Mouse (Mus musculus): Measurements from ENCODE around the gene Olfr1357.

Gene Olfr1357

DNA sequence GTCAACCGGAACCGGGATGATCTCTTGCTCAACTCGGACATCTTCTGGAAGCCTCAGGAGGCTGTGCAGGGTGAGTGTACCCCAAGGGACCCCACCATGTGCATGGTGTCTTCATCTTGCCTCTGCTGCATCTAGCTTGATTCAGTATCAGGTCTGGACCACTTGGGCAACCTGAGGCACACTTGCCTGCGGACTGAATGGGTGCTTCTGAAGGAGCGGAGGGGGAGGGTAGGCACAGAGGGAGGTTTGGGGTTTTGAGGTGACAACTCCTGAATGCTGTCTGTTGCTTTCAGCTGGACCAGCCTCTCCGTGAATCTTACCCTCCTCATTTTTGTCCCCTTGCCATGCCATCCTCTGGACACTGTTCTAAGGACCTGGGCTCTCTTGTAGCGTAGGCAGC, 36.8 kb downstream of the Olfr1357 start:
- no peak for DNase-seq (ENCODE audit: low spot score in 2 of 2)

DNA sequence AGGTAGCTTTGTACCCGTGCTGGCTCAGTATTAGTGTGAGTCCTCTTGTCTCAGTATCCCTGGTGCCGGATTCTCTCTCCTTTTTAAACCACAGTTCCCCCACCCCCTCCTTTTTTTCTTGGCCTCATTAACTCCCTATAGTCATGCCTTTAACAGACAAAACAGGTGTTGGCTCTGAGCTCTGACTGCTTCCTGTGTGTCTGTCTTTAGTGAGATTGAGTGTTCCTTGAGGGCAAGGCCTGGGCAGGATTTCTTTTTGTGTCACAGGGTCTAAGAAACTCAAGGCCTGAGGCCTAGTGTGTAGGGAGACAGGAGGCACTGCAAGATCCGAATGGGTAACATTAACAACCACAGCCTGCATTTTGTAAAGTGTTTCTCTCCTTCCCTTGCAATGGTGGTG, 39.7 kb downstream of the Olfr1357 start:
- no peak for DNase-seq (ENCODE audit: low spot score in 2 of 2)

DNA sequence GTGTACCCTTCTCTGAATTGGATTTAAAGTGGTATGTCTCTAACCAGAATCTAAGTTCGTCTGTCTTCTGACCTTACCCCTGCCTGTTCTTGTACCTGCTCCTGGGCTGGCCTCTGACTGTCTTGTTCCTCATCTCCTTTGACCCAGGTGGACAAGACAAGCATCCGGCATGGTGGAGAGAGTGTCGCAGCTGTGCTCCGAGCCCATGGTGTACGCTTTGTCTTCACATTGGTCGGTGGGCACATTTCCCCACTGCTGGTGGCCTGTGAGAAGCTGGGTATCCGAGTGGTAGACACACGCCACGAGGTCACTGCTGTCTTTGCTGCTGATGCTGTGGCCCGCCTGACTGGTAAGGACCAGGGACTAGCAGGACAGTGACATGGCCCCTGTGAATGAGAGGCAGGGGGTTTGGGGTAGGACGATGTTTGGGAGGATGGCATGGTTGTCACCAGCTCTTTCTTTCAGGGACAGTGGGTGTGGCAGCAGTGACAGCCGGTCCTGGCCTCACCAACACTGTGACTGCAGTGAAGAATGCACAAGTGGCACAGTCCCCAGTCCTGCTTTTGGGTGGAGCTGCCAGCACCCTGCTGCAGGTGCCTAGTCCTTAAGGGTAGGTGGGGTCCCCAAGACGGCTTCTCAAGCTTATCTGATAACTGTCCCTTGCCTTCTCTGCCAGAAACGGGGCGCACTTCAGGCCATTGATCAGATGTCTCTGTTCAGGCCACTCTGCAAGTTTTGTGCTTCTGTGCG, 41.3 kb downstream of the Olfr1357 start:
- DNase-seq (ENCODE audit: low spot score in 2 of 2): no peak

DNA sequence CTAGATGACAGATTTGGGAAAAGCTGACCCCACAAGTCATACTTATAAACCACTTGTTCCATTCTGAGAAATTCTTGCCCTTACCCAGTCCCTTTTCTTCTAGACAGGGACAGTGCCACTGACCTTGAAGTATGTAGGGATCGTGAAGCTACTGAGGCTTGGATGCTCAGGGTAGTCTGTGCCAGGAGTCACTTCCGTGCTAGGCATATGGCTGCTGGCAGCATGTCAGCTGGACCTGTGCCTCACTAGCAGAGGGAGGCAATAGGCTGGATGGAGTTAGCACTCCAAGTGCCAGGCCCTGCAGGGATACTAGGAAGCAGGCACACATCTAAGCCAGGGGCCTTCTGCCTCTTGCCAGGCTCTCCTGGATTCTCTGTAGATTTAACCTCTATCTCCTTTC, 42.2 kb downstream of the Olfr1357 start:
- DNase-seq (ENCODE audit: low spot score in 2 of 2): peak in 1 of 2 experiments; percentile 30

GRCm38 (mm10) chr10:78575105-78575632, 42.7 kb downstream of the Olfr1357 start:
- no peak for DNase-seq (ENCODE audit: low spot score in 2 of 2)

DNA sequence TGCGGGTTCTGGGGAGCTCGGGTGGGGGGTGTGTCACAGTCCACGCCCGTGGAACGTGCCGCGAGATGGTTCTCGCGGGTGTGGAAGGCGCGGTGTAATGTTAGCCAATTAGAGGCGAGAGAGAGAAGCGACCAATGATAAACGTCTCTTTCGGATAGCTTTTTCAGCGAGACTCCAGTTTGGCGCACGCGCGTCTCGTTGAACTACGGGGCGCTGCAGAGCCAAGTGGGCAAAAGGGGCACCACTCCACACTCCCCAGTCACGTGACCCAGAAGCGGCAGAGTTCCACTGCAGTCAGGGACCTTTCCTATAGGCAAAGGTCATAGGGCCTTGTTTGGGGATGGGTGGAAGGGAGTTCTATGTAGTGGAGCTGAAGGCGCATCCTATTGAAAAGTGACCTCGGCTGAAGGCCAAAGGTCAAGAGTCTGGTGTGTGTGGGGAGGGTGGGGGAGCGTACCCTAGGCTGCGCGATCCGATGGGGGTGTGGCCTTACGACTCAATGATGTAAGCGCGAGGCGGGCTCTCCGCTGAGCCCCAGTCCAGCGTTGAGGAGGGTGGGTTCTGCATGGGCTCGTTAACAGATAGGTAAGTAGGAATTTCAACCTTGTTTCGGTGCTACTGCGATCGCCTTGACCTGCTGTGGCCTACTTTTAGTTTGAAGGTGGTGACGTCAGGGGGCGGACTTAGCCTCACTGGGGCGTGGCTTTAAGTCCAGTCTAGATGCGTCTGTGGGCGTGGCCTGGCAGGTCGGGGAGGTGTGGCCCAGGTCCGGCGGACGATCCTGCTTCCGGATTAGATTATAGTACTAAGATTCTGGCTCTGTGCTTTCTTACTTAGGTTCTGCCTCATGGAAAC, 43.4 kb downstream of the Olfr1357 start, which contains the start of gene Ilvbl:
Gene Ilvbl, plus strand, starts transcription at position 97 of the 855 bp plus-strand sequence.
- DNase-seq (ENCODE audit: low spot score in 2 of 2): peak; percentile 96

- DNase-seq (ENCODE audit: low spot score in 2 of 2): no peak
These were observed 44.6 kb downstream of the Olfr1357 start for GRCm38 (mm10) chr10:78573226-78573625.

- no peak for DNase-seq (ENCODE audit: low spot score in 2 of 2)
These were observed 47.0 kb downstream of the Olfr1357 start for GRCm38 (mm10) chr10:78570897-78571296.

- no peak for DNase-seq (ENCODE audit: low spot score in 2 of 2)
These were observed 47.5 kb downstream of the Olfr1357 start for GRCm38 (mm10) chr10:78570416-78570815.

GRCm38 (mm10) chr10:78569686-78570085, 48.2 kb downstream of the Olfr1357 start:
- no peak for DNase-seq (ENCODE audit: low spot score in 2 of 2)

GRCm38 (mm10) chr10:78569191-78569590, 48.7 kb downstream of the Olfr1357 start:
- DNase-seq (ENCODE audit: low spot score in 2 of 2): no peak

DNA sequence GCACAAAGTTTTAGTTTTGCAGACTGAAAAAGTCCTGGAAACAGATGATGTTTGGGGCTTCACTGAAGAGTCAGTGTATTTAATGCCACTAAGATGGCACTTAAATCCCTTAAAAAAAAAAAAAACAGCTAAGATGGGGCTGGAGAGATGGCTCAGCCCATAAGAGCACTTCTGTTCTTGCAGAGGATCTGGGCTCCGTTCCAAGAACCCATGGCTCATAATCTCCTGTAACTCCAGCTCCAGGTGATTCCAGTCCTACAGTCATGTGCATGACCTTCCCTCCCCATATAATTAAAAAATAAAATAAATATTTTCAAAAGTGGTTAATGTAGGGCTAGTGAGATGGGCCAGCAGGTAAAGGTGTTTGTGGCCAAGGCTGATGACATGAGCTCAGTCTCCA, 52.8 kb downstream of the Olfr1357 start:
- DNase-seq (ENCODE audit: low spot score in 2 of 2): no peak
